Mouse (Mus musculus): ENCODE data around the gene Gm13089. TPM values are rescaled to one million over a fixed set of nuclear protein-coding genes. Genes with fewer than 3 reads are reported as not detected.
"Not testable (repeated sequence)": the region's sequence is repeated elsewhere in the genome, so short reads cannot be mapped to it uniquely, and the experiment has no call there.

Gene Gm13089
- not detected for total RNA-seq (2021)
- long read RNA-seq, experiment 1 = 0 reads
- long read RNA-seq, experiment 2 = 0 reads

DNA sequence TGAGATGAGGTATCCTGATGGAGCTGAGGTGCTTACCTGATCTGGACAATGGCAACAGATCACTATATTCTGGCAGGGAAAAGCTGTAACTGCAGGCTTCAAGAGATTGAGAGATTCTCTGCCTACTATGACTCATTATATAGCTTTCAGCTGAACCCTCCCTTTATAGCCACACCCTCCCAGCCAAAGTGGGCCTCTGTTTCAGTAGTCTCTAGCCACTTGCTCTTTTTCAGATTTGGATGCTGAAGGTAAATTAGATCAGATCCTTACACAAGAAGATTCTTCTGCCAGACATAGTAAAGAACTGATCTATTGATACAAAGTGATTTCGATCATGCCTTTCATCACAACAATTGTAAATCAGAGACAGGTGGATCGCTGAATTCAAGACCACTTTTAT is at the start of gene Gm13089:
Gene Gm13089 (minus strand): TSS at position 101 of the 400 bp plus-strand sequence.
- no peak for DNase-seq

GRCm38 (mm10) chr4:143719155-143719554 is 16.6 kb upstream of the Gm13089 start, which contains the start of gene Gm13078:
Gene Gm13078, plus strand, starts transcription at chr4:143719455.
- DNase-seq = no peak

GRCm38 (mm10) chr4:143657146-143657545 is 45.4 kb downstream of the Gm13089 start, which contains the start of gene Gm13088:
Gene Gm13088, minus strand, starts transcription at chr4:143657246.
- DNase-seq = not testable (repeated sequence)

Other genes with a start within 250 kb of the Gm13089 start
- gene Gm13043, start 191.4 kb downstream of the Gm13089 start, total RNA-seq (2021) = not detected
- not detected for gene Gm13040, start 166.8 kb downstream of the Gm13089 start, total RNA-seq (2021)
- not detected for gene BC080695, start 151.0 kb downstream of the Gm13089 start, total RNA-seq (2021)
- gene Gm13057, start 151.0 kb downstream of the Gm13089 start, total RNA-seq (2021) = not detected
- gene Gm13083, start 87.7 kb downstream of the Gm13089 start, total RNA-seq (2021) = not detected
- not detected for gene Gm13088, start 45.5 kb downstream of the Gm13089 start, total RNA-seq (2021)
- gene Gm13078, start 16.7 kb upstream of the Gm13089 start, total RNA-seq (2021) = not detected
- not detected for gene Gm13023, start 86.6 kb upstream of the Gm13089 start, total RNA-seq (2021)
- not detected for gene Gm13084, start 113.4 kb upstream of the Gm13089 start, total RNA-seq (2021)
- gene Gm13103, start 143.8 kb upstream of the Gm13089 start, total RNA-seq (2021) = not detected
- not detected for gene Pramef6, start 197.7 kb upstream of the Gm13089 start, total RNA-seq (2021)
- not detected for gene Pramef25, start 248.3 kb upstream of the Gm13089 start, total RNA-seq (2021)

Data from gastrocnemius, postnatal 25 days (tissue).